Mouse (Mus musculus) midbrain, embryonic 15.5 days (tissue): ENCODE results near the gene Syvn1. TPM values are rescaled to one million over a fixed set of nuclear protein-coding genes. Genes with fewer than 3 reads are reported as not detected.

Experiments used
- ATAC-seq: fragments of 200-750 bp; cut with Nextera tagmentation; replicated peaks from 2 replicates; pipeline ENCODE4 v1.8.0; 2017; ENCODE audit warnings: moderate TSS enrichment
- H3K27ac ChIP-seq: fragments of 300-500 bp; sonication (generic); 2 replicates; pipeline ENCODE4 v1.5.1; 2015; ENCODE audit warnings: mild to moderate bottlenecking, inconsistent platforms
- H3K27me3 ChIP-seq: fragments of 300-500 bp; sonication (generic); replicated peaks from 2 replicates; pipeline ENCODE4 v1.6.1; 2015; ENCODE audit warnings: inconsistent platforms
- H3K36me3 ChIP-seq: fragments of 300-500 bp; sonication (generic); replicated peaks from 2 replicates; pipeline ENCODE4 v1.6.1; 2015; ENCODE audit warnings: inconsistent platforms
- H3K4me1 ChIP-seq: fragments of 300-500 bp; sonication (generic); 2 replicates; pipeline ENCODE4 v1.6.1; 2015; ENCODE audit warnings: inconsistent platforms
- H3K4me2 ChIP-seq: fragments of 300-500 bp; sonication (generic); 2 replicates; pipeline ENCODE4 v1.6.1; 2015; ENCODE audit warnings: inconsistent platforms, mild to moderate bottlenecking, moderate library complexity
- H3K4me3 ChIP-seq: fragments of 300-500 bp; sonication (generic); 2 replicates; pipeline ENCODE4 v1.5.1; 2015; ENCODE audit warnings: mild to moderate bottlenecking, inconsistent platforms
- H3K9ac ChIP-seq: fragments of 300-500 bp; sonication (generic); 2 replicates; pipeline ENCODE4 v1.6.1; 2015; ENCODE audit warnings: mild to moderate bottlenecking, inconsistent platforms
- H3K9me3 ChIP-seq: fragments of 300-500 bp; sonication (generic); 2 replicates; pipeline ENCODE4 v1.6.1; 2016; ENCODE audit warnings: inconsistent platforms
- WGBS: fragments of 180-500 bp; shearing (Covaris S2); methylation state at CpG from one replicate; pipeline ENCODE4 v1.1.7; 2015; ENCODE audit warnings: mixed read lengths; 5-methylcytosine and 5-hydroxymethylcytosine counted together
- polyA plus RNA-seq: library from polyadenylated mRNA; unstranded; fragments of >200 nt; fragmentation: Nextera tagmentation; extraction: Ambion mirVana; gene quantifications from 2 replicates; pipeline ENCODE4 v1.2.1, GENCODE M21; 2015

Syvn1 gene
- polyA plus RNA-seq, 1 experiment from 2014 or later: 39.3 TPM

DNA sequence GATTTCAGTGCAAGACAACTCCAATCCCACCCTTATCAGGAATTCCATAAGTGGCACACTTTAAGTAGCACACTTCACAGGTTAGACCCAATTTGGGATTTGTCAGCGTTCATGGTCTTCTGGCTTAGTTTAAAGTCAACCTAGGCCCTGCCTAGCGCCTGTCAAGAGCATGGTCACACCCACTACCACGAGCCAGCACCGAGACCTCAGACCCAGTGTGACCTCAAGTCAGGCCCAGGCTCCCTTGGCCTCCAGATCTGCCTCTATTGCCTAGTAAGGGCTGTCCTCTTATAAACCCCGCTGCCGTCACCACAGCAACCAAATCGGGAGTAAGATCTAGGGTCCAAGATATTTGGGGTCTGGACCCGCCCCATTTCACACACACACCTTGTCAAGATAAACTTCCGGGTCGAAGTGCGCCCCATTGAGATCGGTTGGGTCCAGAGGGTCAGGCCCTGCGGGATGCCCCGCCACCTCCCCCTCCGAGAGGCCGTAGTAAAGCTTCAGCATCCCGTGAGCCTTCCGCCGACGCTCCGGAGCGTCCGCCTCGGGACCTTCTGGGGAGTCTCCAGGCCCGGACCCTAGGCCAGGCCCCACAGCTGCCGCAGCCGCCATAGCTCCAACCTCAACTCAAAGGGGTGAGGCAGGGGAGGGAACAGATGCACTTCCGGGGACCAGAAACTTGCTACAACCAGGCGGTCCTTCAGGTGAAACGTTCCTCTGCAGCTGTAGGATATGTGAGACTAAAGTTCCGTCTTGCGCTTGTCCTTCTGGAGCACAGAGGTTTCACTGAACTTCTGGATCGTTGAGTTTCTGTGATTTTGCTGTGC, 30.4 kb downstream of the Syvn1 start, which contains the start of gene Vps51:
TSS of gene Vps51 (minus strand) at position 668 of the 830 bp plus-strand sequence.
- Histone ChIP-seq H3K4me1 (peaks cover 20% of the 10 kb centered on the region), H3K9ac (peak within 1 kb of the TSS; percentile 75), H3K27me3 (no peaks in the 10 kb centered on the region), H3K27ac (peak within 1 kb of the TSS; percentile 89), H3K36me3 (peaks cover 15% of the 10 kb centered on the region; the same call in 1 of the 2 replicates), H3K9me3 (no peaks in the 10 kb centered on the region), H3K4me3 (peak within 1 kb of the TSS; percentile 79), H3K4me2 (peak within 1 kb of the TSS; percentile 95)
- peak; percentile 87 for ATAC-seq
- WGBS: 2% methylated on average over 33 of the region's 33 CpGs

DNA sequence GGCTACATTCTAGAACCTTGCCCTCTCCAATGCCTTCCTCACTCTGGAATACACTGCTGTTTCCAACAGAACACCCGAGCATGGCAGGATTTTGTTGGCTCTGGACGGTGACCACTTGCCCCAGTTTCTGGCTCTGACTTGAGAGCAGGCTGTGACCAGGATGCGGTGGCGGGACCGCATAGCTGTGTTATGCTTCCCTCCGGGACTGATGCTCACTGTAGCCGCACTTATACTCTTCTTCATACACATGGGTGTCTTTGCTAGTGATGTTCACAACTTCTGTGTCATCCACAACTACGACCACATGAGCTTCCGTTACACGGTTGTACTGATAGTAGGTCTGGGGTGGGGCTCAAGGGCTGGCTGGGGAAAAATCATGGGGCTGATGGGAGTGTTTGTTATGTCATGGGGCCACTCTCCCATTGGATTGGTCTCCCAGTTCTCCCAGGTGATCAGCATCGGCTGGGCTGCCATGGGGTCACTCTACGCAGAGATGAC, 33.7 kb downstream of the Syvn1 start, which contains the start of gene Tmem262:
TSS of gene Tmem262 (plus strand) at position 51 of the 498 bp plus-strand sequence.
- Histone ChIP-seq H3K27me3 (no peaks in the 10 kb centered on the region), H3K9ac (no peak within 1 kb of the TSS), H3K9me3 (no peaks in the 10 kb centered on the region), H3K4me2 (no peak within 1 kb of the TSS), H3K4me1 (peaks cover 37% of the 10 kb centered on the region), H3K4me3 (no peak within 1 kb of the TSS), H3K36me3 (peaks cover 14% of the 10 kb centered on the region; the same call in 1 of the 2 replicates), H3K27ac (no peak within 1 kb of the TSS)
- 94% methylated on average over 12 of the region's 12 CpGs for WGBS
- no peak for ATAC-seq

DNA sequence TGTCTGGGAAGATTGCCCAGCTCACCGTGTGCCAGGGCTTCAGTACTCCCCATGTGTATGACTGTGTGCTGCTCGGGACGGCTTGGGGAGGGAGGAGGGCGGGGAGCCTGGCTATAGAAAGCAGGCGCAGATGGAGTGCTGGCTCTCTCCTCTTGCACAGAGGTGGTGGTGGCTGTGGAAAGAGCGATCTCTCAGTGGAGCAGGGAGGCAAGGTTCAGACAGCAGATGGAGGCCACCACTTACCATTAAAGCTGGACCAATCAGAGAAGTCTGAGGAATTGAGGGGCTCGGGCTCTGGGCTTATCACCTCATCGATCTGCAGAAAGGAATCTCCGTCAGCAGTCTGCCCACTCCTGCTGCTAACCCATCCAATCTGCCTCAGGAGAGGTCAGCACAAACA, 35.8 kb downstream of the Syvn1 start, which contains the start of gene Gm28374:
TSS of gene Gm28374 (minus strand) at position 101 of the 400 bp plus-strand sequence.
- no peaks in the 10 kb centered on the region for H3K27me3 ChIP-seq
- ATAC-seq: no peak
- no peak within 1 kb of the TSS for H3K9ac ChIP-seq
- no peak within 1 kb of the TSS for H3K27ac ChIP-seq
- WGBS: 88% methylated on average over 9 of the region's 9 CpGs
- no peaks in the 10 kb centered on the region for H3K9me3 ChIP-seq
- H3K4me3 ChIP-seq: no peak within 1 kb of the TSS
- peaks cover 29% of the 10 kb centered on the region for H3K4me1 ChIP-seq
- no peak within 1 kb of the TSS for H3K4me2 ChIP-seq
- H3K36me3 ChIP-seq: peaks cover 14% of the 10 kb centered on the region; the same call in 1 of the 2 replicates

DNA sequence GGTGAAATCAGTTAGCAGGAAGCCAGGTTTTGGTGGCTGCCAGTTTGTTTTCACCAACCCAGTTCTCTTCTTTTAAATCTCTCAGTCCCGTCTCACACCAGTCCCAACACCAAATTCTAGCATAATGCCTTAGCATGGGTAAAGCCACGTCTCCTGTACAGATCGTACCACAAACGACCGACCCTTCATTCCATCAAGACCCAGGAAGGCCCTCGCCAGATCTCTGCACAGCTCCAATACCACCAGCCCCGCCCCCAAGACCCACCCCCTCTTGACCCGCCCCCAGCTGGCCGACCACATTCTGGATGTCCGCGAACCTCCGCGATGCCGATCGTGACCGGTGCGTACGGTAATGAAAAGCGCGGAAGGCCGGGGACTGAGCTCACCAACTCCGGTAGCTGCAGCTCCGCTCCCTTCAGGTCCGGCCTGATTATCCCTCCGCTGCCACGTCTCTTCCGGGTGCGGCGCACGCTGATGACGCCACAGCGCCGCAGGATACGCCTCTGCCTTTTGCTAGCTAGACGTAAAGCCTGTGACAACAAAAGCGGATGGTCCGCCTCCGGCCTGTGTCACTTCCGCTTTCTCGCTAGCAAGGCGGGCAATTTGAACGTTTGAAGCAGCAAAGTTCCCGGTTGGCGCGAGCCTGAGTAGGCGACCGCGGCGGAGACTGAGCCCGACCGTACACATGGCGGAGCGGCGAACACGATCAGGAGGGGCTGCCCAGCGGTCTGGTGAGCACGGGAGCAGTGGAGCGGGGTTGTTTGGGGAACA, 38.3 kb downstream of the Syvn1 start, which contains the start of the genes Zfpl1 and Cdca5:
TSS of gene Zfpl1 (minus strand) at position 479 of the 771 bp plus-strand sequence.
TSS of gene Cdca5 (plus strand) at position 506 of the 771 bp plus-strand sequence.
- H3K4me1 ChIP-seq: peaks cover 25% of the 10 kb centered on the region
- peak within 1 kb of the TSS; percentile 62 for H3K27ac ChIP-seq
- WGBS: 1% methylated on average over 58 of the region's 58 CpGs
- ATAC-seq: peak; percentile 92
- peak within 1 kb of the TSS; percentile 92 for H3K4me2 ChIP-seq
- H3K27me3 ChIP-seq: no peaks in the 10 kb centered on the region
- H3K9ac ChIP-seq: peak within 1 kb of the TSS; percentile 67
- peak within 1 kb of the TSS; percentile 77 for H3K4me3 ChIP-seq
- H3K9me3 ChIP-seq: no peaks in the 10 kb centered on the region
- H3K36me3 ChIP-seq: peaks cover 14% of the 10 kb centered on the region; the same call in 1 of the 2 replicates

DNA sequence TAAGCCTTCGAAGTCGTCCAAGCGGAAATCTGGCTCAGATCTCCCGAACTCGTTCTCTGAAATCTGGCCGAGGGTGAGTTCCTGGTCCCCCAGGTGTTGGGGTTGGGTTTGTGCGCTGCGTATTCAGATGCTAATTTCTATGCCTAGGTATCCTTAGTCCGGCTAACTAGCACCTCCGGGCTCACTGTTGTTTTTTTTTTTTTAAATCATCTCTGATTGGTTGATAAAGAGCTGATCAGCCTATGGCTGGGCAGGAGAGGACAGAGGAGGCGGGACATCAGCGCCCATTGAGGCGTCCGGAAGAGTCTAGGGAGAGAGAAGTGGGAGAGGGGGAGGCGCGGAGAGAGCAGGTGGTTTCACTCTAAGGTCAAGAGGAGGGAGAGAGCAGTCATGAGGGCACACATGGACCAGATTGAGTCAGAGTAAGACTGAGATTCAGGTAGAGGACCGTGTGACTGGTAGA, 39.1 kb downstream of the Syvn1 start:
- under 1% methylated on average over 17 of the region's 17 CpGs for WGBS
- H3K9ac ChIP-seq: no peak overlapping the region
- peak overlapping the region; percentile 77 for H3K4me3 ChIP-seq
- H3K27me3 ChIP-seq: no peaks in the 10 kb centered on the region
- no peaks in the 10 kb centered on the region for H3K9me3 ChIP-seq
- H3K27ac ChIP-seq: no peak overlapping the region
- peaks cover 25% of the 10 kb centered on the region for H3K4me1 ChIP-seq
- peak overlapping the region; percentile 92 for H3K4me2 ChIP-seq
- peaks cover 11% of the 10 kb centered on the region; the same call in 1 of the 2 replicates for H3K36me3 ChIP-seq
- ATAC-seq: peak; percentile 57

DNA sequence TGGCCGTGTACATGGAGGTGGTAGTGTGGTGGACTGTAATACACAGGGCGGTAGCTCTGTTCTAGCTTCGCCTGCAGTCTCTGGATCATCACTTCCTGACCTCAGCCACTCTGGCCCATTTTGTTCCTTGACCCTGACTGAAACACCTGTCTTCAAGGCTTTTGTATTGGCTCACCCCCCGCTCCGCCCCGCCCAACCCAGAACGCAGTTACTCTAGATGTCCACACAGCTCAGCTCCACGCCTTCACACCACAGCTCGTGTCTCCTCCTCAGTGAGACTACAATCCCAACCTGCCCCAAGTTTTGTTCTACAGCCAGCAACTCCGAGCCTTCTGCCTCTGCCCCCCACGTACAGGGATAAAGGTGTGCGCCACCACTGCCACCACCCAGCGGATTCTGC, 42.5 kb downstream of the Syvn1 start:
- no peak overlapping the region for H3K27ac ChIP-seq
- no peak overlapping the region for H3K4me3 ChIP-seq
- no peaks in the 10 kb centered on the region for H3K27me3 ChIP-seq
- H3K4me2 ChIP-seq: no peak overlapping the region
- WGBS: 94% methylated on average over 13 of the region's 13 CpGs
- no peak for ATAC-seq
- no peaks in the 10 kb centered on the region for H3K9me3 ChIP-seq
- H3K4me1 ChIP-seq: peaks cover 15% of the 10 kb centered on the region
- H3K36me3 ChIP-seq: no peaks in the 10 kb centered on the region
- no peak overlapping the region for H3K9ac ChIP-seq

DNA sequence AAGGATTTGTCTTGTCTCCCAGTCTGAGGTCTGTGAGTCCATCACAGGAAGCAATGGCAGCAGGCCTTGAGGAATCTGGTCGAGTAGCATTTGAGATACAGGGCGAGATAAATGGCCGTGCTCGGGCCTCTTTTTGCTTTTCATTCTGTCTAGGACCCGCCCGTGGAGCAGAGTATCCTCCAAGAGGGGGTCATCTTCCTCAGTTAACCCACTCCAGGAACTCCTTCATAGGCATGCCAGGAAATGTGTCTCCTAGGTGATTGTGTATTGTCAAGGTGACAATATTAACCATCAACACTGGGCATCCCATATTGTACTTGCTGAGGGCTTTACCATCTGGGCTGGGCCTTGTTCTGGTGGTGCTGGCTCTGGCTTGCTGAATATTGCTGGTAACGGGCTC, 47.7 kb downstream of the Syvn1 start, which contains the start of gene AC131692.1:
TSS of gene AC131692.1 (plus strand) at position 301 of the 400 bp plus-strand sequence.
- 90% methylated on average over 7 of the region's 7 CpGs for WGBS
- Histone ChIP-seq H3K36me3 (no peaks in the 10 kb centered on the region), H3K4me3 (no peak within 1 kb of the TSS), H3K4me1 (no peaks in the 10 kb centered on the region), H3K27me3 (no peaks in the 10 kb centered on the region), H3K4me2 (no peak within 1 kb of the TSS), H3K9ac (no peak within 1 kb of the TSS), H3K9me3 (no peaks in the 10 kb centered on the region), H3K27ac (no peak within 1 kb of the TSS)
- ATAC-seq: no peak

DNA sequence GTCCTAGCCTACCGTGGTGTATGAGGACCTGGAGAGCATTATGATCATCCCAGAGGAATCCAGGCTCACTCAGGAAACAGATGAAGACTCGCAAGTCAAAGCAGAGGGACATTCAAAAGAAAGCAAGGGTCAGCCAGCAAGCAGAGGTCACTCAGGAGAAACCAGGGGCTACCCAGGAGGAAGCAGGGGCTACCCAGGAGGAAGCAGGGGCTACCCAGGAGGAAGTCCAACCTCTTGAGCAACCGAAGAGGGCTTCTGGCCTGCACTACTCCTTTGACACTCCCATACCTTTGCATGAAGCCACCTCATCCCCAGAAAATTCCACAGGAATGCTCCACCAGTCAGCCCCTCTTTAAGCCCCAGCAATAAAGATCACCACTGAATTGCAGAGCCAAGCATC, 51.5 kb downstream of the Syvn1 start:
- Histone ChIP-seq H3K4me3 (no peak overlapping the region), H3K36me3 (no peaks in the 10 kb centered on the region), H3K9me3 (no peaks in the 10 kb centered on the region), H3K27ac (no peak overlapping the region), H3K27me3 (no peaks in the 10 kb centered on the region), H3K9ac (no peak overlapping the region), H3K4me1 (no peaks in the 10 kb centered on the region), H3K4me2 (no peak overlapping the region)
- 86% methylated on average over 3 of the region's 3 CpGs for WGBS
- no peak for ATAC-seq

DNA sequence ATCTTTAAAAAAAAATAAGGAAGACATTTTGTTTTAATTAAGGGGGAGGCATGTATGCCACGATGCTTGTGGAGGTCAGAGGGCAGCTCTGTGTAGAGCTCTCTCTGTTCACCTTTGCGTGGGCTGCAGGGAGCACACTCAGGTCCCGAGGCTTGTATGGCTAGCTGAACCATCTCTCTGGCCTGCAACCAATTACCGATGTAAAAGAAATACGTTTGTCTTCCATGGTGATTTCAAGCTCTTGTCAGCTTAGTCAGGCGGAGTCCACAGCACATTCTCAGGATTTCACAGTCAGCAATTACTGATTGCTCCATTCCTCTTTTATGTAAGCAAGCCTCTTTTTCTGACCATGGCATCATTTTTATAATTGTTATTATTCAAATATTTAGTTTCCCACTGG, 54.8 kb downstream of the Syvn1 start:
- H3K9ac ChIP-seq: no peak overlapping the region
- H3K36me3 ChIP-seq: no peaks in the 10 kb centered on the region
- no peaks in the 10 kb centered on the region for H3K4me1 ChIP-seq
- no peaks in the 10 kb centered on the region for H3K9me3 ChIP-seq
- ATAC-seq: no peak
- H3K27ac ChIP-seq: no peak overlapping the region
- no peak overlapping the region for H3K4me2 ChIP-seq
- H3K4me3 ChIP-seq: no peak overlapping the region
- 79% methylated on average over 6 of the region's 6 CpGs for WGBS
- H3K27me3 ChIP-seq: no peaks in the 10 kb centered on the region

DNA sequence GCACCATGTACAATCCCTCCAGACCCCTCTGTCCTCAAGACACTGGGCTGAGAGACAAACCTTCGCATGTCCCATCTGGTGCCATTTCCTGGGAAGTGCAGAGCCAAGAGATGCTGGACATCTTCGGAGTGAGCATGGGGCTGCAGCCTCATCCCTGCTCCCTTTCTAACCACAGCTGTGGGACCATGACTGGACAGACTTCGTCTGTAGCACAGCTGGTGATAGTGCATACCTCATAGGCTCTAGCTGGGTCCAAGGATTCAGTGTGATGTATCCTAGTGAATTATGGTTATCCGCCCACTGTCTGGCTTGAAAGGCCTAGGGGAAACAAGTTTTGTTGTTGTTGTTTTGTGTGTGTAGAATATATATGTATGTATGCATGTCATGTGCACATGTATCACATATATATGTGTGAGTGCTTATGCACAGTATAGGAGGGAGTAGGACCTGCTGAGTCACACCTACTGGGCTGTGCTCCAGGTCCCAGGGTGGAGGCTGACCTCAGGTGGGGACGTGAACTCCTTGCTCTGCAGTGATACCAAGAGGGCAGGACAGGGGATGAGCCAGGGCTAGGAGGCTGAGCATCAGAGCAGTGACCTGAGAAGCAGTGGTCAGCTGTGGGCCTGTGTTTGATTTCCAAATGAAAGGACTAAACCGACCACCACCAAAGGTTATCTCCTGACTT, 55.9 kb downstream of the Syvn1 start:
- 78% methylated on average over 6 of the region's 6 CpGs for WGBS
- no peak overlapping the region for H3K4me2 ChIP-seq
- no peaks in the 10 kb centered on the region for H3K4me1 ChIP-seq
- no peaks in the 10 kb centered on the region for H3K27me3 ChIP-seq
- H3K9me3 ChIP-seq: no peaks in the 10 kb centered on the region
- no peak overlapping the region for H3K27ac ChIP-seq
- no peak overlapping the region for H3K9ac ChIP-seq
- ATAC-seq: no peak
- H3K4me3 ChIP-seq: no peak overlapping the region
- H3K36me3 ChIP-seq: no peaks in the 10 kb centered on the region
